Mouse (Mus musculus) urinary bladder, postnatal 36 days (tissue): Measurements from ENCODE around the gene St7l.
"Not testable (repeated sequence)": the region's sequence is repeated elsewhere in the genome, so short reads cannot be mapped to it uniquely, and the experiment has no call there.

Experiments
- DNase-seq, 2 experiments: peaks; one replicate each; pipeline ENCODE4 v3.0.0; 2022; ENCODE audit warnings: low spot score in 2 of 2, mixed read lengths in 1 of 2

Gene St7l

DNA sequence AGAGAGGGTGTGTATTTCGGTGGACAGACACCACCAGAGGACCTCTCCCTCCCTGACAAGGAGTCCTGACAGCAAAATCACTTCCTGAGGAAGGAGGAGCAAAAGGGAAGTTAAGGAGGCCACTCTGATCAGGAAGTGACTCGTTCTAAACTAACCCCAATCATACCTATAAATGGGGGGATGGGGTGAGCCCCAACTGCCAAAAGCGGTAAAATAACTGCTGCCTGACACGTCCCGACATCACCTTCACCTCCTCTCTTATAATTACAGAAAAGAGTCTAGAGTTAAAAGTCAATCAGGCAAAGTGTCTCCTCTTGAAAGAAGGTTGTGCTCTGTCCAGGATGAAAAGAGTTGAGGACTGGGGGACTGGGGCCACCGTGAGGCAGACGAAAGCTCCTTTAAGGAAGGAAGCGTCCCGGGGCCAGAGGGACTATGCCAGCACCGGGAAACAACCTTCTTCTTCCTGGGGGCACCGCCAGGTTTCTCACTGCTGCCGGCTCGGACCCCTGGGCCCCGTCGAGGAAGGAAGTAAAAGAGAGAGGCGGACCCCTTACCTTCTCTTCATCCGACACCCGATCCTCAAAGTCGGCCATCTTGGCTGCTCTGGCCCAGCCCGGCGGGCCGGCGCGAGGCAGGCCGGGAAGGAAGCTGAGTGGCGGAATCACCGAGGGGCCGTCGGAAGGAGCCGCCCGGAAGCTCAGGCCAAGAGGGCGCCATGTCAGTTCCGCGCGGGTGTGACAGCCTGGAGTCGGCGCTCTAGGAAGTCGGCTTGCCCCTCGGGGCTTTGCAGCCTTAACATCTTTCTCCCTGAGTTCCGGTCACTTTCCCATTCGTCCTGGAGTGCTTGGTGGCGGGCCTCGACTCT is at the start of gene St7l, which contains the start of gene Capza1:
TSS of gene St7l (plus strand) at position 220 of the 865 bp plus-strand sequence.
TSS of gene Capza1 (minus strand) at position 720 of the 865 bp plus-strand sequence.
- peak; percentile 85 to 91 for DNase-seq

DNA sequence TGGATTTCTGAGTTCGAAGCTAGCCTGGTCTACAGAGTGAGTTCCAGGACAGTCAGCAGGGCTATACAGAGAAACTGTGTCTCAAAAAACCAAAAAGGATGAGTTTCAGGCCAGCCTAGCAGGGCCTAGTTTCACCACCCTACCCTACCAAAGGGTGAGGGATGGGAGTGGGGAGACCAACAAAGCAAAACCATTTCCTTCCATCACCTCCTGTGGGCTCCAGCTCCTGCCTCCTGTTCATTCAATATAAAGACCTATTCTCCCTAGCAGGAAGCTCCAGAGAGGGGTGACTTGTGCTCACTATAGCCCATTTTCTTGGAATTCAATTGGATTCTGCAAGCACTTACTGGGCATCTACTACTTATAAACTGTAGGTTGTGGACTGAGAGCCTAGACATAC is 49.1 kb upstream of the St7l start:
- DNase-seq, result no peak

DNA sequence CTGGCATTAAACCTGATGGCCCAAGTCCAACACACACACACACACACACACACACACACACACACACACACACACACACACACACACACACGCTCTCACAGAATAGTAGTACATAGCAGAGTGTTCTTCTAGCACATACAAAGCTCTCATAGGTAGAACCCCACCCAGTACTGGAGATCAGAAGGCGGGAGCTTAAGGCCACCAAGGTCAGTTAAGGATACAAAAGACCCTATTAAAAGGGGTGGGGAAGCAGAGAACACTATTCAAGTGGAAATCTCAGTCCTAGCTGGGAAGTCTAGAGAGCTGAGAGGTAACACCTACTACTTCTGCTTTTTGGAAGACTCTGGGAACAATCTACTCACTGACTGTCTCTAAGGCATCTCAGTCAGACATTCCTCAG is 48.5 kb upstream of the St7l start:
- DNase-seq, result no peak

DNA sequence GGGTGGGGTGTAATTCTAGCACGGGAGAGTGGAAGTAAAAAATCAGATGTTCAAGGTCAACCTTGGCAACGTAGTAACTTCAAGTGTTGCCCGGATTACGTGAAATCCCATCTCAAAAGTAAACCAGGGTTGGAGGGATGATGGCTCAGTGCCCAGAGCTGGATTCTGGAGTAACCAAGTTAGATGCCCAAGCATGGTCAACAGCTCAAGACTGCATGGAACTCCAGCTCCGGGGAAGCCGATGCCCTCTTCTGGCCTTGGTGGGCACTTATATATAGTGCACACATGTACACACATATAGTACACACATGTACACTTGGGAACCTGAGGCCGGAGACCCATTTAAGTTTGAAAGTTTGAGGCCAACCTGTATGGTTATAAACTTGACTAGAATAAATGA is 47.7 kb upstream of the St7l start:
- no peak for DNase-seq

DNA sequence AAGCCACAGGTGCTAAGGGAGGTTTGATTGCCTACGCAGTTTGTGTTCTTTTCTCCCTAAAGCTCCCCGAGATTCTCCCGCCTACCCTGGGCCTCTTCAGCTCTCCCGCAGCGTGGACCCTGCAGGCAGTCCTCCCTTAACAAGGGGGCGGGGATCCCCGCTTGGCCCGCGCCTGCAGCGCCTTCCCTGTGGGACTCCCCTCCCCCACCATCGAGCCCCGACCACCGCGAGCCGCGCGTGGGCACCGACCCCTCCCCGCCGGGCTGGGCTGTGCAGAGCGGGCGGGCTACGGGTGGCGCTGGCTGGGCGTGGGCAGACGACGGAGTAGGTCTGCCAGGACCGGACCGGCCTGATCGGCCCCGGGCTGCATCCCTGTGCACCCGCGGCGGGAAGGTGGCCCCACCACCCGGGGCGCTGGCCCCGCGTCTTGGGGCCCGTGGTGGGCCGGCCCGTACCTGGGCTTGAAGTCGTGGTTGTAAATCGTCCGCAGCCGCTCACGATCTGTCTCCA is 46.3 kb upstream of the St7l start:
- peak; percentile 41 to 49 for DNase-seq

DNA sequence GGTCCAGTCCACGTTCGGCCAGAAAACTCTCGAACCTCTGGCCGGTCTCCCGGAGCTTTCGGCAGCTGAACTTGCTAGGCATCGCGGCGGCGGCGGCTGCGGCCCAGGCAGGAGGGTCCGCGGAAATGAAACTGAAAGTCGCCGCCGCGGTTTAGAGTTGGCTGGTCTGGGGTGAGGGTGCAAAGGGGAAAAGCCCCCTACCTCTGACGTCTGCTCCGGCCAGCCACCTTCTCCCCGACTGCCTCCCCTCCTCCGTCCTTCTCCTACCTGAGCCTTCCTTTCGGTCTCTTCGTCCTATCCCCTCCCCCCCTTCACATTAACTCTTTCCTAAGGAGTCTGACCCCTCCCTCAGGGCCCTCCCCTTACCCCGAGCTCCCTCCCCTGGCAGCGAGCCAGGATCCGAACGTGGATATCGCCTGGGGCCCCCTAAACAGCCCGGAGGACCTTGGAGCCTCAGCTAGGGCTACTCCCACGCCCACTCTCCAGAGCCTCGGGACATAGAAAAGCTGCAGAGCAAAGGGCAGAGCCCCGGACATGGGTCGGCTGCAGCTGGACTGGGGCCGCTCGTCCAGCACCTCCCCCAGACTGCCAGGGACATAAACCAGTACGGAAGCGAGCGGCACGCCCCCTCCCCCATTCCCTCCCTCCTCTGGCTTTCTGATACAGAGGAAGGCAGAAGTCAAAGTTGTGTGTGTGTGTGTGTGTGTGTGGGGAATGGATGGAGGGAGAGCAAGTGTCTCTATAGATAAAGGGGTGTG is 45.6 kb upstream of the St7l start, which contains the start of gene Mov10:
TSS of gene Mov10 (minus strand) at position 573 of the 758 bp plus-strand sequence.
- DNase-seq, result peak; percentile 54 to 65

DNA sequence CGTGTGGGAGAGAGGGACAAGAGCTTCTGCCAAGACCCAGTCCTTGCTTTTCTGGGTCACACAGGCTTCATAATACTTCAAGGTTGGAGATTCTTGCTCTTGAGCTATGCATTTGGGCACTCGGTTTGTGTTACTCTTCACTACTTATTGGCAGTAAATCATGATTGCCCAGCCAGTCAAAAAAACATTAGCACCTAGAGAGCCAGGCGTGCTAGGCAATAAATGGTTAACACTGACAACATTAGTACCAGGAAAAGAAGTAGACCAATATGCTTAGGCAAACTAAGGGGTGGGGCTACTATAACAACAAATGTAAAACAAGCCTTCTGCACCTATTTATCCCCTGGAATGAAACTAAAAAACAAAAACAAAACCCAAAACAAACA is 45.1 kb upstream of the St7l start:
- no peak for DNase-seq

DNA sequence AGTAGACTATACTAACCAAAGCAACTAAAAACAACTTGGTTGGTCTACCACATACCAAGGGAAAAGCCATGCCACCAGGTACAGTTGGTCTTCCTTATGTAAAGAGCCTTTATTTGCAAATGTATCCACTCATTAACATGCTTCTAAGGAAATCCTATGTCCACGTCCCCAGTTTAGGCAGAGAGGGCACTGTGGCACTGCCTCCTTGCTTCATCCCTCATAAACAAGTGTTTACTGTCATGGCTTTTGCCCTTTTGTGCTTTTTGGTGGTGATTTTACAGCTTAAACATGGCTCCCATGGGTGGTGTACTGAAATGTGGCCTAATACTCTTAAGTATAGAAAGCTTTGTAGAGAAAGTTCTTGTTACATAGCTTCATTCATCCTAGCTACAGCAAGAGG is 43.4 kb upstream of the St7l start:
- no peak for DNase-seq

DNA sequence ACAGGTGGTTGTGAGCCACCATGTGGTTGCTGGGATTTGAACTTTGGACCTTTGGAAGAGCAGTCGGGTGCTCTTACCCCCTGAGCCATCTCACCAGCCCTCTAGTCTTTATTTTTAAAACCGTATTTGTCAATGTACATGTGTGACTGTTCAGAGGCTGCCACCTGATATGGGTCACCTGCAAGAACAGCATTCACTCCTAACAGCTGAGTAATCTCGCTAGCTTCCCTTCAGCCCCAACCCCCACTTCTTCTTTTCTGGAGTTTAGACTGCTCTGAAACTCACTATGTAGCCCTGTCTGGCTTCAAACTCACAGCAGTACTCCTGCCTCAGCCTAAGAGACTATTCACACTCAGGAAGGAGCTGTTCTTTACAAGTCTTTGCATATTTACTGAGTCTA is 41.4 kb upstream of the St7l start:
- no peak for DNase-seq

DNA sequence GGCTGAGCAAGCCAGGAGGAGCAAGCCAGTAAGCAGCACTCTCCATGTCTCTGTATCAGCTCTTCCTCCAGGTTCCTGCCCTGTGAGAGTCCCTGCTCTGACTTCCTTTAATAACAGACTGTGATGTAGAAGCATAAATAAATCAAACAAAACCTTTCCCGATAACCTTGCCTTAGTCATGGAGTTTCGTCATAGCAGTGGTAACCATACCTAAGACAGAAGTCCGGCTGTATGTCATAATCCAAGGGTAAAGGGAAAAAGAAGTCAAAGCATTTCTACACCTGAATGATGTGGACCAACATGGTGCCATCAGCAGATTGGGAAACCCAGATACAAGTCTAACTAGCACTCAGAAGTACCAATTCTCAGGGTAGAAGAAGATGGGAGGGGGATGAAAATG is 28.0 kb upstream of the St7l start:
- no peak for DNase-seq

DNA sequence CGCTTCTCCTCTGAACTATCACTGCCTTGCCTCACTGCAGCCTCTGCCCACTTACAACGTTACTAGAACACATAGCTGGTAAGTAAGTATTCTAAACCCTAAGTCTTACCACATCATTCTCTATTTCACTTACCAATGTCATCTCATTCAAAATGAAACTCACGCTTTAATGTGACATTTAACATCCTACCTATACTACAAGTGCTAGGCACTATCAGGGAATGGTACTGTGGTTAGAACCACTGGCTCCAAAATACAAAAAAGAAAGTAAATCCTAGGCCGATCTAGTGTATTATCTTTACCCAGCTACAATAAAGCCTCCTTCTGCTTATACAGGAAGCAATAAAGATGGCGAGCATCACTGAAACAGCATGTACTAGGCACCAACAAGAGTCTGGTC is 22.8 kb upstream of the St7l start:
- DNase-seq, result no peak

DNA sequence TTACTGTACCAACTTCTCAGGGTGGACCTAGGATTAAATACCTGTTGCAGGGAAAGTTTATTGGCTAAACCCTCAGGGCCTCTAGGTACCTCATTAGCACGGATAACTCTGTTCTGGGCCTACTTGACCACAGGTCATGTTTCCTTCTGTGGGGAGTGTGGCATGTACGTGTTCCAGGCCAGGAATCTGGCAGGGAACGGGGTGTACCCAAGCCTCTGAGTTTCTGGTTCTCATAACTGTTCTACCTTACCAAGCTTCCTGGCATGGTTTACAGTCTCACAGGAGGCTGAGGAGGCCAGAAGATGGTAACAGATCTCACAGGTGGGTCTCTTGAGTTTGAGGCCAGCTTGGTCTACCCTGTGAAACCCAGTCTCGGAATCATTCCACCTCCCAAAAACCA is 17.2 kb upstream of the St7l start:
- no peak for DNase-seq

DNA sequence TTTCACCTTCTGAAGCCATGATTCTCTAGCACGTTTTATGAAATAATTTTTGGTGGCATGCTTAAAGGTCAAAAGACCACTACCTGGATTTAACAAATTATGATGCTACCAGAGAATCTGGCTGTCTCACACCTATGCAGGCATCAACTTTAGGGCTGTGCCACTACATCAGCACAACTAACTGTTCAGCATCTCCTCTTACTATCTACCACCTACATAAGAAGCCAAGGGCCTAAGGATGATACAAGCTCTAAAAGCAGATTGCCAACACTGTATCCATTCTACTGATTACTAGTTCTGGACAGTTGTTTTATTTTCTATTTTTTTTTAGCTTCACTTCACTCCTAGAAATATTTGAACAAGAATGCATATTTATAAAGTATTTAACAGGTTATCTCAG is 9.3 kb upstream of the St7l start:
- no peak for DNase-seq

DNA sequence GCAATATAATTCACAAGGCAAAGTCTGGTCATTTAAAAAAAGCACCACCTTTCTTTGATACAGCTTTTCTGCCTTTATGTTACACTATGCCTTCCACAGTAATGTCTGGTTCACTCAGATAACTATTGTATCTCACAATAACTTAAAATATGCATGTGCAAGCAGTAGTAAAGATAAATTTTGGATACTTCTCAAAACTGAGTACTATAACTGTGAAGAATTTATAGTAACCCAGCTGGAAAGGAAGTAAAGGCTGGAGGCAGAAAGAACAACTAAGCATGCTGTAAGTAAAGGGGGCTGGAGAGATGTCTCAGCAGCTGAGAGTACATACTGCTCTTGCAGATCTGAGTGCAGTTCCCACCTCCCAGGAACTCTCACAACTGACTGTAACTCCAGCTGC is 8.9 kb upstream of the St7l start:
- no peak for DNase-seq

DNA sequence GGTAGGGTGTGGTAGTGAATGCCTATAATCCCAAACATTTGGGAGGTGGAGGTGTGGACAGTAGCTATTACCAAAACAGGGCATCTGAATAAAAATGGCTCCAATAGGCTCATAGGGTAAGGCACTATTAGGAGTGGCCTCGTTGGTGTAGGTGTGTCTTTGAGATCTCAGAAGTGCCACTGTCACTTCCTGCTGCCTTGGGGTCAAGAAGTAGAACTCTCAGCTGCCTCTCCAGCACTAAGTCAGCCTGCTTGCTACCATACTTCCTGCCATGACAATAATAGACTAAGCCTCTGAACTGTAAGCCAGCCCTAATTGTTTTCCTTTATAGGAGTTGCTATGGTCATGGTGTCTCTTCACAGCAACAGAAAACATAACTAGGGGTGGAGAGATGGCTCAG is 7.7 kb upstream of the St7l start:
- no peak for DNase-seq

DNA sequence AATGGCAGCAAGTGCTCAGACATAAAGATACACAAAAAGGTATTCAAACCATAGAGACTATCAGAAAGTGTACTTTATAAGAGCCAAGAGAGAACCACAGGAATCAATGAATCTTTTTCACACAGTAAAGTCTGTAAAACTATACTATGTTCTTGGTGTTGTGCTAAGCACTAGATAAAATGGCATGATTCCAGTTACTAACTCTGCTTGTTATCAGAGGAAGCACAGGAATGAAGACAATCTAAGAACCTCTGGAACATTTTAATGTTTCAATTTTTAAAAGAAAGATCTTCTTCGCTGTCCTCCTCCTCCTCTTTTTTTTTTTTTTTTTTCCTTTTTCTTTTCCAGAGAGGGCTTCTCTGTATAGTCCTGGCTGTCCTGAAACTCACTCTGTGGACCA is 5.2 kb upstream of the St7l start:
- no peak for DNase-seq

DNA sequence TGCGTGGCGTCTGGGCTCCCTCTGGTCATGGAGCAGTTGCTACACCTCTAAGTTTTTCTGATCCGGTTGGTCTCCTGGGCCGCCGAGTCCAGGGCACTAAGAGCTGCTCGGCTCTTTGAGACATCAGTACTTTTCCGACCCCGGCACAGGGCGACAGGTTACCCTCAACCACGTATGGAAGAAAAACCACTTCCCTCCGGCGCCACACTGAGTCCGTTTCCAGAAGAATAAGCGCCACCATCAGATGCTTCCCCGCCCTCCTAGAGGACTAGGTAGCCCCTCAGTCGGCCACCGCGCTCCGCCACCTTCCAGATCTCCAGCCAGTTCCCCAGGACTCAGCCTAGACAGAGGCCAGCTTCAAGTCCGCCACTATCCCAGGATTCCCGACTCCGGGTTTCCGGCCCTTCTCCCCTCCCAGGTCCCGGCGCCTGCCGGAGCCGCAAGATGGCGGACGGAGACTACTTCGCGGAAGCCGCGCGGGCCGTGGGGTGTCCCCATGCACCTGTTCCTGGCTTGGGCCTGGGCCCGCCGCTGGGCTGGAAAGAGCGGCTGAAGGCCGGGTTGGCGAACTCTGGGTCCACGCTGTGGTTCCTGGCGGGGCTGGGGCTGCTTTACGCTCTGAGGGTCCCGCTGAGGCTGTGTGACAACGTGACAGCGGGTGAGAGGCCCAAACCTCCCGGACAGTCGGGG is 991 bp downstream of the St7l start:
- DNase-seq, result peak; percentile 85 to 89

DNA sequence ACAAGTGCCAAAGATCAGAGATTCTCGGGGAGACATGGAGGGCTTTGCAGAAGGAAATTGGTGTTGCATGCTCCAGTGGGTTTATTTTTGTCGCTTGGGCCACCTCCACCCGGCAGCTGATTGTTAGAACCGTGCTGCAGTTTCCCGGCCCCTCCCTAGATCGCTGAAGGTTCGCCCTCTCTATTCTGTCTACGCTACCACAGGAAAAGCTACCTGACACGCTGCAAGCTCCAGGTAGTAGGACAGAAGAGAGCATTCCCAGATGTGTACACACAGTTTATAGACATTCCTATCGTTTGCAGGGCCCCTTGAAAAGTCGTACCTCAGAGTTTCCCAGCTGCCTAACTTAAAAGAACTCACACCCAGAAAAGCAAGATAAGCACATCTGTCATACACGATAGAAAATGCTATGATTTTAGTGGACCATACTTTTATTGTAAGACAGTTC is 1.6 kb downstream of the St7l start:
- no peak for DNase-seq

DNA sequence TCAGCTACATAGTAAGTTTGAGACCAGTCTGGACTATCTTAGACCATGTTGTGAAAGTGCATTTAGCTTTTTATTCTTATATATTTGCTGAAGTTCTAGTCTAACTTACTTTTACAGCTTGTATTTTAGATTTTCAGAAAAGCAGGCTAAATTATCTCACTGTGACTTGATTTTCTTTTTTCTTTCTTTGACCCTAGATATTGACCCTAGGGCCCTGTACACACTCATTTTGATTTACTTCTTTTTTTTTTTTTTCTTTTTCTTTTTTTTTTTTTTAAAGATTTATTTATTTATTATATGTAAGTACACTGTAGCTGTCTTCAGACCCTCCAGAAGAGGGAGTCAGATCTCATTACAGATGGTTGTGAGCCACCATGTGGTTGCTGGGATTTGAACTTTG is 2.9 kb downstream of the St7l start:
- DNase-seq, result not testable (repeated sequence)

DNA sequence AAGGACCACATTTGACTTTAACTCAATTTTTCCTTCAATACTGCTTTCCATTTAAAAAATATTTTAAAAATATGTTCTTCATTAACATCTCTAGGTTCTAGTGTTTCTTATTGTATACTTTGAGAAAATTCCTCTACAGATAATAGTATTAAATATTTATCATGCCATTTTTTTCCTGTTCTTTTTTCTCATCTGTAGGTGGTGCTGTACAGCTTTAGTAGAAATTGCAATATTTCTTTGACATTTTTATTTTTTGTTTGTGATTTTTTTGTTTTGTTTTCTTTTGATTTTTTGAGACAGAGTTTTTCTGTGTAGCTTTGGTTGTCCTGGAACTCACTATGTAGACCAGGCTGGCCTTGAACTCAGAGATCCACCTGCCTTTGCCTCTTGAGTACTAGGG is 5.8 kb downstream of the St7l start:
- no peak for DNase-seq

DNA sequence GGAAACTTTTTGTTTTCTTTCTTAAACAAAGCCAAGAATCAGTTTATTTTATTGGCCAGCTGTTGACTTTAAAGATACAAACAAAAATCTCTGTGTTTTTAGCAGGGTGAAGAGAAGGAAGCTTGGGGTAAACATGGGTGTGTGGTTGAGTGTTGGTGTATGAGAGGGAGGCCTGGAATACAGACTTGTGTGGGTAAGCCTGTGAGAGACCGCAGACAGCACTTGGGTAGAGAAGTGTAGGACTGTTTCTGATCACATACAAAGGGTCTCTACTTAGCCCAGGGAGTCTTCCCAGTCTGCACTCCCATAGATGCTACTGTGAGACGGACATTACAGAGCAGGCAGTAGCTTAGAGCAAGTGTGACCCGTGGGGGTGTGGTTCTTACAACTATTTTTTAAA is 24.8 kb downstream of the St7l start:
- DNase-seq, result no peak

DNA sequence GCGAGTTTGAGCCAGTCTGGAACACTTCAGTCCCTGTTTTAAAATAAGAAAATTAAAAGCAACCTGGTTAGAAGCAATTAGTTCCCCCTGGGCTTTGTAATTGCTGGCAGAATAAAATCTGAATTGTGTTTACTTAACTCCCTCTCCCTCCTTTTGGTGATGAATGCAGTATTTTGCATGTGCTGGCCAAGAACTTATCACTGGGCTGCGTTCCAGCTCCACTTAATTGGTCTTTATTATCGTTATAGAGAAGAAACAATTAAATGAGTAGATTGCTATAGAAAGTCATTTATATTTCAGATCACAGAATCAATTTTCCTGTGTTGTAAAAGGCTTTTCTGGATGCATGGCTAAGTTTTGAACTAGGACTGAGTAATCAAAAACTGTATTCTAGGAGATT is 32.3 kb downstream of the St7l start:
- no peak for DNase-seq
